Mouse (Mus musculus) heart, embryonic 11.5 days (tissue): ENCODE measurements at regions not wholly inside any gene's neighbourhood (a gene's known extent, or its start where the extent isn't known, plus 50 kb on each side); places are given as distances from the start of the nearest gene placed in this dataset.

Source experiments
- ATAC-seq: fragments of 200-750 bp; cut with Nextera tagmentation; replicated peaks from 2 replicates; pipeline ENCODE4 v1.8.0; 2017; ENCODE audit warnings: moderate library complexity; ENCODE audit not compliant: insufficient number of reproducible peaks, low FRiP score, low TSS enrichment
- H3K27ac ChIP-seq: fragments of 300-500 bp; sonication (generic); 2 replicates; pipeline ENCODE4 v1.5.1; 2014; ENCODE audit warnings: mild to moderate bottlenecking, low read depth, low read length
- H3K27me3 ChIP-seq: fragments of 300-500 bp; sonication (generic); 2 replicates; pipeline ENCODE4 v1.6.1; 2014; ENCODE audit warnings: mild to moderate bottlenecking, low read length, mixed read lengths; ENCODE audit not compliant: control insufficient read depth, insufficient read depth
- H3K36me3 ChIP-seq: fragments of 300-500 bp; sonication (generic); 2 replicates; pipeline ENCODE4 v1.6.1; 2014; ENCODE audit warnings: mild to moderate bottlenecking, low read length, moderate library complexity, mixed read lengths; ENCODE audit not compliant: control insufficient read depth, insufficient read depth
- H3K4me1 ChIP-seq: fragments of 300-500 bp; sonication (generic); 2 replicates; pipeline ENCODE4 v1.6.1; 2014; ENCODE audit warnings: low read length; ENCODE audit not compliant: control insufficient read depth, insufficient read depth
- H3K4me2 ChIP-seq: fragments of 300-500 bp; sonication (generic); 2 replicates; pipeline ENCODE4 v1.6.1; 2014; ENCODE audit warnings: mild to moderate bottlenecking, moderate library complexity
- H3K4me3 ChIP-seq: fragments of 300-500 bp; sonication (generic); 2 replicates; pipeline ENCODE4 v1.5.1; 2014; ENCODE audit warnings: low read depth, low read length
- H3K9ac ChIP-seq: fragments of 300-500 bp; sonication (generic); 2 replicates; pipeline ENCODE4 v1.6.1; 2014; ENCODE audit warnings: mild to moderate bottlenecking, low read depth, low read length, moderate library complexity
- H3K9me3 ChIP-seq: fragments of 300-500 bp; sonication (generic); replicated peaks from 2 replicates; pipeline ENCODE4 v1.6.1; 2016; ENCODE audit warnings: low read length; ENCODE audit not compliant: control insufficient read depth
- WGBS: fragments of 180-500 bp; shearing (Covaris S2); extraction: QIAGEN DNeasy Blood & Tissue Kit; methylation state at CpG from one replicate; pipeline ENCODE4 v1.1.7; 2014; ENCODE audit not compliant: insufficient replicate concordance; 5-methylcytosine and 5-hydroxymethylcytosine counted together

- ATAC-seq, result no peak
- Histone ChIP-seq H3K36me3 (no peaks in the 10 kb centered on the region), H3K27me3 (no peaks in the 10 kb centered on the region; the same call in 1 of the 2 replicates), H3K4me2 (no peak overlapping the region; the same call in 1 of the 2 replicates), H3K9me3 (no peaks in the 10 kb centered on the region), H3K4me1 (0 out of 2 replicates have a peak, but pooled peaks cover 5% of the 10 kb centered on the region), H3K9ac (no peak overlapping the region), H3K4me3 (no peak overlapping the region), H3K27ac (no peak overlapping the region)
- WGBS, result 11% methylated on average over 3 of the region's 3 CpGs
Measured at GRCm38 (mm10) chr12:26071610-26072009, 343.4 kb downstream of the Rnf144a start.

GRCm38 (mm10) chr12:26068685-26069008 is 346.4 kb downstream of the Rnf144a start:
- Histone ChIP-seq H3K4me2 (peak overlapping the region; percentile 63), H3K4me1 (0 out of 2 replicates have a peak, but pooled peaks cover 5% of the 10 kb centered on the region), H3K36me3 (no peaks in the 10 kb centered on the region), H3K27ac (no peak overlapping the region), H3K4me3 (peak overlapping the region; percentile 29), H3K9ac (no peak overlapping the region), H3K27me3 (no peaks in the 10 kb centered on the region; the same call in 1 of the 2 replicates), H3K9me3 (no peaks in the 10 kb centered on the region)
- WGBS, result 29% methylated on average over 4 of the region's 4 CpGs
- ATAC-seq, result no peak

- ATAC-seq, result no peak
- 0 out of 2 replicates have a peak, but pooled peaks cover 5% of the 10 kb centered on the region for H3K4me1 ChIP-seq
- no peak overlapping the region for H3K27ac ChIP-seq
- H3K27me3 ChIP-seq, result no peaks in the 10 kb centered on the region; the same call in 1 of the 2 replicates
- no peaks in the 10 kb centered on the region for H3K9me3 ChIP-seq
- H3K4me3 ChIP-seq, result peak overlapping the region; percentile 29
- H3K9ac ChIP-seq, result 0 out of 2 replicates have a peak overlapping the region, but pooled peaks have one; percentile 16
- 8% methylated on average over 24 of the region's 24 CpGs for WGBS
- peak overlapping the region; percentile 63 for H3K4me2 ChIP-seq
- no peaks in the 10 kb centered on the region for H3K36me3 ChIP-seq
Measured at GRCm38 (mm10) chr12:26067866-26068684, 347.0 kb downstream of the Rnf144a start.

- no peak overlapping the region for H3K4me2 ChIP-seq
- no peak for ATAC-seq
- 19% methylated on average over 3 of the region's 3 CpGs for WGBS
- H3K9me3 ChIP-seq, result no peaks in the 10 kb centered on the region
- no peak overlapping the region for H3K27ac ChIP-seq
- no peaks in the 10 kb centered on the region for H3K36me3 ChIP-seq
- 0 out of 2 replicates have a peak overlapping the region, but pooled peaks have one; percentile 16 for H3K9ac ChIP-seq
- H3K4me3 ChIP-seq, result no peak overlapping the region
- no peaks in the 10 kb centered on the region for H3K27me3 ChIP-seq
- no peaks in the 10 kb centered on the region for H3K4me1 ChIP-seq
Measured at GRCm38 (mm10) chr12:26060378-26060777, 354.7 kb downstream of the Rnf144a start.

- no peak overlapping the region for H3K9ac ChIP-seq
- H3K27ac ChIP-seq, result no peak overlapping the region
- H3K9me3 ChIP-seq, result no peaks in the 10 kb centered on the region
- no peaks in the 10 kb centered on the region for H3K36me3 ChIP-seq
- ATAC-seq, result no peak
- H3K27me3 ChIP-seq, result no peaks in the 10 kb centered on the region
- no peak overlapping the region for H3K4me2 ChIP-seq
- H3K4me3 ChIP-seq, result no peak overlapping the region
- no peaks in the 10 kb centered on the region for H3K4me1 ChIP-seq
- WGBS, result 89% methylated on average over 4 of the region's 4 CpGs
Measured at GRCm38 (mm10) chr12:26059090-26059489, 356.0 kb downstream of the Rnf144a start.

- H3K4me3 ChIP-seq, result no peak overlapping the region
- no peaks in the 10 kb centered on the region for H3K36me3 ChIP-seq
- H3K27me3 ChIP-seq, result no peaks in the 10 kb centered on the region
- H3K4me1 ChIP-seq, result no peaks in the 10 kb centered on the region
- ATAC-seq, result no peak
- no peaks in the 10 kb centered on the region for H3K9me3 ChIP-seq
- no peak overlapping the region for H3K4me2 ChIP-seq
- H3K27ac ChIP-seq, result no peak overlapping the region
- H3K9ac ChIP-seq, result no peak overlapping the region
- 85% methylated on average over 9 of the region's 9 CpGs for WGBS
Measured at GRCm38 (mm10) chr12:26057491-26058054, 357.5 kb downstream of the Rnf144a start.

- Histone ChIP-seq H3K4me3 (no peak overlapping the region), H3K9ac (no peak overlapping the region), H3K27ac (no peak overlapping the region), H3K9me3 (no peaks in the 10 kb centered on the region), H3K4me2 (no peak overlapping the region), H3K27me3 (no peaks in the 10 kb centered on the region), H3K4me1 (no peaks in the 10 kb centered on the region), H3K36me3 (no peaks in the 10 kb centered on the region)
- no peak for ATAC-seq
- WGBS, result 81% methylated on average over 6 of the region's 6 CpGs
Measured at GRCm38 (mm10) chr12:26046991-26047390, 368.1 kb downstream of the Rnf144a start.

- no peak overlapping the region for H3K4me3 ChIP-seq
- H3K4me1 ChIP-seq, result no peaks in the 10 kb centered on the region
- H3K27ac ChIP-seq, result no peak overlapping the region
- H3K9ac ChIP-seq, result no peak overlapping the region
- 82% methylated on average over 1 of the region's 1 CpGs for WGBS
- H3K36me3 ChIP-seq, result no peaks in the 10 kb centered on the region
- ATAC-seq, result no peak
- H3K4me2 ChIP-seq, result no peak overlapping the region
- H3K9me3 ChIP-seq, result no peaks in the 10 kb centered on the region
- no peaks in the 10 kb centered on the region for H3K27me3 ChIP-seq
Measured at GRCm38 (mm10) chr12:26045321-26045720, 369.7 kb downstream of the Rnf144a start.
